ENCODE assay signal across 7 mouse cellular contexts in the genomic region with DNA sequence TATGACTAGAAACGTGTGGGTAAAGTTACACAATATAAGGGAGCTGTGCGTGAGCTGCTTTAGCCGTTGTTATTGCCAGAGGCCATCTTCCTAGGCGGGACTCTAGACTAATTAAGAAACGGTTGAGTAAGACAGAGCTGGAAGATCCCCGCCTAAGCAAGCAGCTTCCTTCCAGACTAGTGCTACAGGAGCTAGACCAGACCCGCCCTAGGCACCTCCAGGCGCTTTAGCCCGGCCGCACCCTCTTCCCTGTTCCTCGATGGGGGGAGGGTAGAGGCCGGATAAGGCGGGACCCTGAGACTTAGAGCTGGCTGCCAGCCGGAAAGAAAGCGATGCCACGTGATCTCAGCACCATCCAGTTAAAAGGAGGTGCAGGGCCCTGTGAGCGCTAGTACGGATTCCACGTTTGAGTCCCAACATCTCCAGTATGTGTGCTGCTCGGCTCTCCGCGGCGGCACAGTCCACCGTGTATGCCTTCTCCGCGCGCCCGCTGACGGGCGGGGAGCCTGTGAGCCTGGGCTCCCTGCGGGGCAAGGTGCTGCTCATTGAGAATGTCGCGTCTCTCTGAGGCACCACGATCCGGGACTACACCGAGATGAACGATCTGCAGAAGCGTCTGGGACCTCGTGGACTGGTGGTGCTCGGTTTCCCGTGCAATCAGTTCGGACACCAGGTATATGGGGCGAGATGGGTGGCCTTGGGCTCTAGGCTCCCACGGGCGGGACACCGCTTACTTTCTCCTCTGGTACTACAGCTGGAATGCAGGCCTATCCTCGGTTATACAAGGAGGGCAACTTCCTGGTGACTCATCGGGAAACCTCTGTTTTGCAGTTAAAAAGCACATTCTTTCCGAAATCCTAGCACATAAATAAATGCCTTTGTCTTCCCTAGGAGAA. TPM values are rescaled to one million over a fixed set of nuclear protein-coding genes. Genes with fewer than 3 reads are reported as not detected.
DNase-seq lines count a peak whose midpoint lies in the region; ATAC-seq lines count a peak whose summit lies in the region.

A gene (plus strand): TSS at position 18 of the 896 bp plus-strand sequence.

- H3K36me3 ChIP-seq in embryonic facial prominence, embryonic 11.5 days (replicated peaks; ENCODE audit: control insufficient read depth, insufficient read depth, low read depth, low read length): peaks cover 4% of the 10 kb centered on the region
- peaks cover 39% of the 10 kb centered on the region for H3K36me3 ChIP-seq in limb, embryonic 10.5 days
- H3K36me3 ChIP-seq in midbrain, embryonic 13.5 days: peaks cover 24% of the 10 kb centered on the region

- H3K9ac ChIP-seq in embryonic facial prominence, embryonic 11.5 days (replicated peaks; ENCODE audit: low read length): peak within 1 kb of the TSS; percentile 82
- peak within 1 kb of the TSS; percentile 85 for H3K9ac ChIP-seq in midbrain, embryonic 13.5 days (replicated peaks)

- under 1% methylated on average over 49 of the region's 49 CpGs for WGBS in embryonic facial prominence, embryonic 11.5 days
- under 1% methylated on average over 49 of the region's 49 CpGs for WGBS in limb, embryonic 10.5 days
- WGBS in midbrain, embryonic 13.5 days: under 1% methylated on average over 49 of the region's 49 CpGs

- H3K9me3 ChIP-seq in embryonic facial prominence, embryonic 11.5 days (replicated peaks; ENCODE audit: control insufficient read depth, low read length): no peaks in the 10 kb centered on the region
- H3K9me3 ChIP-seq in limb, embryonic 10.5 days (replicated peaks): no peaks in the 10 kb centered on the region
- H3K9me3 ChIP-seq in midbrain, embryonic 13.5 days: no peaks in the 10 kb centered on the region

- peak; percentile 94 for DNase-seq in adrenal gland, postnatal 14 days
- DNase-seq in embryonic facial prominence, embryonic 11.5 days (ENCODE audit: low spot score): peak; percentile 96
- DNase-seq in kidney, adult 11 months: peak; percentile 97
- DNase-seq in limb, embryonic 10.5 days (ENCODE audit: low spot score): peak; percentile 92
- DNase-seq in spleen, adult 12 weeks (ENCODE audit: low spot score): peak; percentile 88

- H3K27me3 ChIP-seq in embryonic facial prominence, embryonic 11.5 days (ENCODE audit: control insufficient read depth, insufficient read depth, low read length): no peaks in the 10 kb centered on the region
- no peaks in the 10 kb centered on the region for H3K27me3 ChIP-seq in limb, embryonic 10.5 days (ENCODE audit: low read depth, poor library complexity, severe bottlenecking)
- H3K27me3 ChIP-seq in midbrain, embryonic 13.5 days: no peaks in the 10 kb centered on the region

- peak within 1 kb of the TSS; percentile 70 for H3K4me3 ChIP-seq in embryonic facial prominence, embryonic 11.5 days (ENCODE audit: low read depth, low read length)
- peak within 1 kb of the TSS; percentile 64 for H3K4me3 ChIP-seq in limb, embryonic 10.5 days
- H3K4me3 ChIP-seq in midbrain, embryonic 13.5 days (replicated peaks): peak within 1 kb of the TSS; percentile 65

- ATAC-seq in embryonic facial prominence, embryonic 11.5 days (replicated peaks; ENCODE audit: insufficient number of reproducible peaks, low FRiP score, low TSS enrichment, low read depth): peak; percentile 97
- peak; percentile 71 for ATAC-seq in granulocyte monocyte progenitor cell, adult 5-6 weeks (replicated peaks; ENCODE audit: poor library complexity, severe bottlenecking)
- peak; percentile 97 for ATAC-seq in midbrain, embryonic 13.5 days

- H3K4me2 ChIP-seq in embryonic facial prominence, embryonic 11.5 days (ENCODE audit: low read depth, low read length): peak within 1 kb of the TSS; percentile 59
- peak within 1 kb of the TSS; percentile 73 for H3K4me2 ChIP-seq in midbrain, embryonic 13.5 days (replicated peaks)

- no peaks in the 10 kb centered on the region for H3K4me1 ChIP-seq in embryonic facial prominence, embryonic 11.5 days (ENCODE audit: control insufficient read depth, insufficient read depth, low read length)
- H3K4me1 ChIP-seq in limb, embryonic 10.5 days: peaks cover 30% of the 10 kb centered on the region
- peaks cover 27% of the 10 kb centered on the region for H3K4me1 ChIP-seq in midbrain, embryonic 13.5 days (replicated peaks)

- peak within 1 kb of the TSS; percentile 57 for H3K27ac ChIP-seq in embryonic facial prominence, embryonic 11.5 days (replicated peaks; ENCODE audit: low read depth, low read length)
- peak within 1 kb of the TSS; percentile 94 for H3K27ac ChIP-seq in limb, embryonic 10.5 days
- H3K27ac ChIP-seq in midbrain, embryonic 13.5 days: peak within 1 kb of the TSS; percentile 91

RNA-seq across cellular contexts. Expression of the gene that starts here (rescaled TPM):
- 551 and 754 TPM in 2 replicates for total RNA-seq in adrenal gland, postnatal 14 days (2021)
- polyA plus RNA-seq in embryonic facial prominence, embryonic 11.5 days (2014; fragmentation: Nextera tagmentation; extraction: Ambion mirVana): 888 and 899 TPM in 2 replicates
- total RNA-seq in granulocyte monocyte progenitor cell, adult 5-6 weeks (2014; fragmentation: Nextera tagmentation): 2,602 and 2,684 TPM in 2 replicates
- total RNA-seq in granulocyte monocyte progenitor cell, adult 5-6 weeks (2017): 1,938 and 2,180 TPM in 2 replicates
- 824 and 909 TPM in 2 replicates for polyA plus RNA-seq in limb, embryonic 10.5 days (2016; fragmentation: Nextera tagmentation; extraction: Ambion mirVana)
- 474 and 511 TPM in 2 replicates for polyA plus RNA-seq in midbrain, embryonic 13.5 days (2015; fragmentation: Nextera tagmentation; extraction: Ambion mirVana)

Comparison
In these comparisons a context has a peak if more than half of its experiments do, and no peak if none do; other contexts are left out.
1. Peak in every context shown above with its lines: DNase-seq, ATAC-seq, H3K4me3 ChIP-seq and H3K27ac ChIP-seq.